Mouse (Mus musculus): ENCODE data around the gene Kcnj9. TPM values are rescaled to one million over a fixed set of nuclear protein-coding genes. Genes with fewer than 3 reads are reported as not detected.
A peak's percentile ranks its signal among the peaks of the same experiment; 100 is the strongest.

Gene Kcnj9
- total and polyA plus RNA-seq, 2 experiments from 2014 or later = not detected

GRCm38 (mm10) chr1:172302851-172303250 lies 26.3 kb downstream of the Kcnj9 start:
- H3K9ac ChIP-seq (replicated peaks; ENCODE audit: low read depth, low read length) = no peak overlapping the region
- WGBS = 52% methylated on average over 6 of the region's 6 CpGs
- ATAC-seq (ENCODE audit: insufficient read depth, low read depth) = no peak
- H3K4me3 ChIP-seq (ENCODE audit: low read depth, low read length) = no peak overlapping the region
- TF ChIP-seq EP300 (IDR thresholded peaks at IDR 0.05; ENCODE audit: low read depth) = no peak
- no peak for TF ChIP-seq CTCF (IDR thresholded peaks at IDR 0.05; ENCODE audit: low read depth)
- H3K27me3 ChIP-seq (ENCODE audit: control insufficient read depth, insufficient read depth, low read length) = no peaks in the 10 kb centered on the region
- peaks cover 27% of the 10 kb centered on the region for H3K4me1 ChIP-seq (ENCODE audit: control insufficient read depth, insufficient read depth)
- H3K36me3 ChIP-seq (replicated peaks; ENCODE audit: control insufficient read depth, insufficient read depth, low read length) = no peaks in the 10 kb centered on the region
- no peak for DNase-seq (ENCODE audit: low spot score)
- H3K4me2 ChIP-seq (ENCODE audit: low read depth, low read length) = no peak overlapping the region
- no peak overlapping the region for H3K27ac ChIP-seq (ENCODE audit: low read depth)
- no peaks in the 10 kb centered on the region for H3K9me3 ChIP-seq (replicated peaks; ENCODE audit: control insufficient read depth, low read length)

GRCm38 (mm10) chr1:172302311-172302710 lies 26.8 kb downstream of the Kcnj9 start:
- Histone ChIP-seq H3K9me3 (replicated peaks; ENCODE audit: control insufficient read depth, low read length) (no peaks in the 10 kb centered on the region), H3K4me1 (ENCODE audit: control insufficient read depth, insufficient read depth) (peaks cover 28% of the 10 kb centered on the region), H3K9ac (replicated peaks; ENCODE audit: low read depth, low read length) (no peak overlapping the region), H3K27ac (ENCODE audit: low read depth) (no peak overlapping the region), H3K4me2 (ENCODE audit: low read depth, low read length) (no peak overlapping the region), H3K27me3 (ENCODE audit: control insufficient read depth, insufficient read depth, low read length) (no peaks in the 10 kb centered on the region), H3K4me3 (ENCODE audit: low read depth, low read length) (no peak overlapping the region), H3K36me3 (replicated peaks; ENCODE audit: control insufficient read depth, insufficient read depth, low read length) (no peaks in the 10 kb centered on the region)
- DNase-seq (ENCODE audit: low spot score) (no peak), ATAC-seq (ENCODE audit: insufficient read depth, low read depth) (no peak)
- 60% methylated on average over 3 of the region's 3 CpGs for WGBS
- TF ChIP-seq EP300 (IDR thresholded peaks at IDR 0.05; ENCODE audit: low read depth) (no peak), CTCF (IDR thresholded peaks at IDR 0.05; ENCODE audit: low read depth) (no peak)

DNA sequence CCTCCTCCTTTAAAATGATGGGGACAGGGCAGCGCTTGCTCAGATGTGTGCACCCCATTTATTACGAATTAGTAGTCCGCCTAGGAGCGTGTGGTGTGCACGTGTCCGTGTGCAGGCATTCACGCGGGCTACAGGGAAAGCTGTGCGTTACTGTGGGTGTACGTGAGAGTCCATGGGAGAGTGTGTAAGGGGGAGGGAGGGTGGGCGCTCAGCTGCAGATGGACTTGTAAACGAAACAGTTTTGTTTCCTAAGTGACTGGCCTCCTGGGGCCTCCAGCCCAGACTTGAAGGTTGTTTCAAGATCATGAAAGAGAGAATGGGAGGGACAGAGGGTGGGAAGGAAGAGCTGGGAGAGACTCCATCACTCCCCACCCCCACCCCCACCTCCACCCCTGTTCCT lies 27.9 kb downstream of the Kcnj9 start:
- Histone ChIP-seq H3K27ac (ENCODE audit: low read depth) (0 out of 2 replicates have a peak overlapping the region, but pooled peaks have one; percentile 63), H3K9ac (replicated peaks; ENCODE audit: low read depth, low read length) (no peak overlapping the region), H3K9me3 (replicated peaks; ENCODE audit: control insufficient read depth, low read length) (no peaks in the 10 kb centered on the region), H3K4me1 (ENCODE audit: control insufficient read depth, insufficient read depth) (peaks cover 39% of the 10 kb centered on the region), H3K4me3 (ENCODE audit: low read depth, low read length) (no peak overlapping the region), H3K4me2 (ENCODE audit: low read depth, low read length) (no peak overlapping the region), H3K27me3 (ENCODE audit: control insufficient read depth, insufficient read depth, low read length) (no peaks in the 10 kb centered on the region), H3K36me3 (replicated peaks; ENCODE audit: control insufficient read depth, insufficient read depth, low read length) (no peaks in the 10 kb centered on the region)
- TF ChIP-seq CTCF (IDR thresholded peaks at IDR 0.05; ENCODE audit: low read depth) (no peak), EP300 (IDR thresholded peaks at IDR 0.05; ENCODE audit: low read depth) (no peak)
- WGBS = 53% methylated on average over 12 of the region's 12 CpGs
- no peak for DNase-seq (ENCODE audit: low spot score)
- no peak for ATAC-seq (ENCODE audit: insufficient read depth, low read depth)

- Histone ChIP-seq H3K4me3 (ENCODE audit: low read depth, low read length) (no peak overlapping the region), H3K27ac (ENCODE audit: low read depth) (peak overlapping the region; percentile 63), H3K4me1 (ENCODE audit: control insufficient read depth, insufficient read depth) (peaks cover 48% of the 10 kb centered on the region), H3K27me3 (ENCODE audit: control insufficient read depth, insufficient read depth, low read length) (no peaks in the 10 kb centered on the region), H3K9ac (replicated peaks; ENCODE audit: low read depth, low read length) (no peak overlapping the region), H3K4me2 (ENCODE audit: low read depth, low read length) (no peak overlapping the region), H3K9me3 (replicated peaks; ENCODE audit: control insufficient read depth, low read length) (no peaks in the 10 kb centered on the region), H3K36me3 (replicated peaks; ENCODE audit: control insufficient read depth, insufficient read depth, low read length) (no peaks in the 10 kb centered on the region)
- TF ChIP-seq CTCF (IDR thresholded peaks at IDR 0.05; ENCODE audit: low read depth) = no peak
- TF ChIP-seq EP300 (IDR thresholded peaks at IDR 0.05; ENCODE audit: low read depth) = no peak
- WGBS = 40% methylated on average over 5 of the region's 5 CpGs
- DNase-seq (ENCODE audit: low spot score) (no peak), ATAC-seq (ENCODE audit: insufficient read depth, low read depth) (0 out of 2 replicates have a peak, but pooled peaks have one; percentile 13)
These were observed 28.9 kb downstream of the Kcnj9 start for GRCm38 (mm10) chr1:172300247-172300646.

- no peak for DNase-seq (ENCODE audit: low spot score)
- peak overlapping the region; percentile 63 for H3K27ac ChIP-seq (ENCODE audit: low read depth)
- 34% methylated on average over 7 of the region's 7 CpGs for WGBS
These were observed 29.6 kb downstream of the Kcnj9 start for GRCm38 (mm10) chr1:172299528-172299927.

More at GRCm38 (mm10) chr1:172299528-172299927, 29.6 kb downstream of the Kcnj9 start:
- no peak for TF ChIP-seq EP300 (IDR thresholded peaks at IDR 0.05; ENCODE audit: low read depth)
- TF ChIP-seq CTCF (IDR thresholded peaks at IDR 0.05; ENCODE audit: low read depth) = no peak
- Histone ChIP-seq H3K4me3 (ENCODE audit: low read depth, low read length) (no peak overlapping the region), H3K9ac (replicated peaks; ENCODE audit: low read depth, low read length) (no peak overlapping the region), H3K27me3 (ENCODE audit: control insufficient read depth, insufficient read depth, low read length) (no peaks in the 10 kb centered on the region), H3K36me3 (replicated peaks; ENCODE audit: control insufficient read depth, insufficient read depth, low read length) (no peaks in the 10 kb centered on the region), H3K4me2 (ENCODE audit: low read depth, low read length) (no peak overlapping the region), H3K9me3 (replicated peaks; ENCODE audit: control insufficient read depth, low read length) (no peaks in the 10 kb centered on the region), H3K4me1 (ENCODE audit: control insufficient read depth, insufficient read depth) (peaks cover 48% of the 10 kb centered on the region)
- ATAC-seq (ENCODE audit: insufficient read depth, low read depth) = no peak
